Mouse (Mus musculus) bone marrow, adult 2 months (tissue): ENCODE data around the gene Ankrd12.

Experiments used
- CTCF ChIP-seq: fragments of 200-500 bp; IDR thresholded peaks from 2 replicates; pipeline ENCODE4 v1.5.1; 2011; ENCODE audit warnings: low read length, control low read depth; ENCODE audit not compliant: control insufficient read depth, insufficient read depth
- POLR2A ChIP-seq: fragments of 200-500 bp; IDR thresholded peaks from 2 replicates; pipeline ENCODE4 v1.6.1; 2011; ENCODE audit warnings: low read depth, mild to moderate bottlenecking, control low read depth, low read length, borderline replicate concordance; ENCODE audit not compliant: control insufficient read depth

DNA sequence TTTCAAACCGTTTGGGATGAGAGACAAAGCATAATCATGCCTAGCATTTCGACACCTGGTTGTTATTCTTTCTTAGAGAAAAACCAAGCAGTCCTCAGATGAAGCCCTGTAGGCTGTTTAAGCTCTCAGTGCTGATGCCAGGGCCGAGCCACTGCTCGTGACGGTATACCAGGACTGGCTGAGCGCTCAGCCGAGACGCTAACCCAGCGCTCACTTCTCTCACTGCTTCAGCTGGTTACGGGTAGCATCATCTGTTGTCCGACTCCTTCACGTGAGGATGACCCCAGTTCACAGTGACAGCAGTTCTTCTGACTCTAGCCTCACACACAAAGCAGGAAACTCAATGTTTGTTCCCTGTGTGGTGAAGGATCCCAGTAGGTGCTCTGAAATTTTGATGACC lies 136.7 kb downstream of the Ankrd12 start:
- TF ChIP-seq CTCF = no peak
- TF ChIP-seq POLR2A = no peak
